Mouse (Mus musculus) thymus, postnatal 25 days (tissue): Measurements from ENCODE around the gene 9330182L06Rik.

ENCODE experiments used
- DNase-seq: peaks from one replicate; pipeline ENCODE4 v3.0.0; 2022

The 9330182L06Rik gene

DNA sequence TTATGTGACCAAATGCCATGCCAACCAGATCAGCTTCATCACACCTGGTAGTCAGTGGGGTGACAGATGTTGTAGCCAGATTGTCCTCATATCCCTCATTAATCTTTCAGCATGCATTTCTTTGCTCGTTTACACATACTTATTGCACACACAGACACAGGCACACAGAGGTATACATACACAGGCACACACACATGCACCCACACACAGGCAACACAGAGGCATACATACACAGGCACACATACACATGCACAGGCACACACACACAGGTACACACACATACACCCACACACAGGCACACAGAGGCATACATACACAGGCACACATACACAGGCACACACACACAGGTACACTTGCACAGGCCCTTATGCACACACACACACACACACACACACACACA, 99.0 kb downstream of the 9330182L06Rik start:
- no peak for DNase-seq

DNA sequence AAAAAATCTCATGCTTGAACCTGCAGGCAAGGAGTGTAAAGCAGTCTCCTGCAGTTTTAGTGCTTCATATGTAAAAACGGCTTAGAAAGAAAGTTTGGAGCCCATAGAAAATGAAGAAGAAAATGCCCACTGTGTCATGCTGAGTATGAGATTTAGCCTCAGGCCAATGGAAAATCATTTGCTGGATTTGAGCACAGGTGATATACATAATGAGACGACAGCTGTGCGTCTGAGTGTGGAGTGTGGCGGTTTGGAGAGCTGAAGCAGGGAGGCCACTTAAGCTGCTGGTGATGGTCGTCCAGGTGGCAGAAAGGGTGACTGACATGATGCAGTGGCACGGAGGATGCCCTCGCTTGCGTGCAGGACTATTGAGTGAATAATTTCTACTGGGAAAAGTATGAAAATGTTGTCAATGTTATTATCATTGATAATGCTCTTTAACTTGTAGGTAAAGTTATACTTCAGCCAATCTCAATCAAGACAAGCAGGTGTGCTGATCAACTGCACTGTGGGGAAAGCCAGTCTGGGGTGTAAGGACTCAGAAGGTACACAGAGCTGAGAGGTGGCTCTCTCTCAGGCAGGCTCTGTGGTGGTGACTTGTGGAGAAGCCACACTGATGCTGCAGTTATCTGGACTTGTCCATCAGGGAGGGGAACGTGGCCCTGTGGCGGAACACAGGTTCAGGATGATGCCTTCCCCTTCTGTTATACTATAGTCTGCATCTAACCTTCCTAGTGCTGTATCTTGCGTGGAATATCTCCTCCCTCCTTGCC, 102.2 kb downstream of the 9330182L06Rik start:
- no peak for DNase-seq

DNA sequence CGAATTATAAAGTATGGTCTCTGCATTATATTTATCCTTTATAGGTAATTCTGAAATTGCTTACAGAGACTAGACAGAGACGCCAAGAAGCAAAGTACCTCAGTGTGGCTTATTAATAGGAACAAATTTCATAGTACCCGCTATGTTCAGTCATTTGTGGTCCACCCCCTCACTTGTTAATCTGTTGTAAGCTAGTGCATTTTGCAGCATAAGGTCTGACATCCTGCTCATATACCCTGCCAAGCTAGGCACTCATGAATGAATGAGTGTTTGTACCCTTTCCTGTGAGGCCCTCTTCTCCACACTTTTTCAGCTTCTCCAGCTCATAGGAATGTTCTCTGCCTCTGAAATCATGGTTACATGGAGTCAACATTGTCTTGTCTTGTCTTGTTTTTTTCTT, 105.2 kb downstream of the 9330182L06Rik start:
- DNase-seq: no peak

DNA sequence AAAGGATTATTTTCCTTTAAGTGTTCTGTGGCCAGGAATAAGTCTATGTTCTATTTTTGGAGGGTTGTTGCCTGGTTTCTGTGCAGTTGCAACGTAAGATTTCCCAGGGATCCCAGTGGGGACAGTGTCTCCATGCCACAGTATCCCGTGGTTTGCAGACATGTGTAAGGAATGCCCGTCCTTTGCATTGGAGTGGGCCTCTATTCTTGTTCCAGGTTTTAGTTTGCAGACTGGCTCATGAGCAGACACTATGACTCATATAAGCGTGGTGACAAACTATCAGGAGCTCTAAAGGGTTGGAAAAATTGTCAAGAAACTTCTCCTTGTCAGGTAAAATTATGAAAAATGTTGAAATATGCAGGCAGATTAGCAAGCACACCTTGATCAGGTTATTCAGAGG, 107.4 kb downstream of the 9330182L06Rik start:
- DNase-seq: no peak

DNA sequence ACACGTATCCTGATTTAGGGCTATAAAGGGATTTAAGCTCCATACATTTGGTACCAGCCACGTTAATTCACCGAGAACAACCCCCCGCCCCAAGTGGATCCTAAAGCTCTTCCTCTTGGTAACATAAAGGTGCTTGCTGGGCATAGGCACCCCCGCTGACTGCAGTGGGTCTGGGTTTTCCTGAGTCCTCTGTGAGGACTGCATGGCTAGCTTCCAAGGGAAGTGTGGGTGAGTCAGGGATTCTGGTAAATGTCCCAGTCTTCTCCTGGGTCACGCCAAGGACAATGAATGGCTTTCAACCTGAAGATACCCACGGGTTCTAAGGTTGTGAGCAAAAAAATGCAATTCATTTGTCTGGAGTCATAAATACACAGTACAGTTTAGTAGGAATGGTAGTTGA, 124.0 kb downstream of the 9330182L06Rik start:
- no peak for DNase-seq

DNA sequence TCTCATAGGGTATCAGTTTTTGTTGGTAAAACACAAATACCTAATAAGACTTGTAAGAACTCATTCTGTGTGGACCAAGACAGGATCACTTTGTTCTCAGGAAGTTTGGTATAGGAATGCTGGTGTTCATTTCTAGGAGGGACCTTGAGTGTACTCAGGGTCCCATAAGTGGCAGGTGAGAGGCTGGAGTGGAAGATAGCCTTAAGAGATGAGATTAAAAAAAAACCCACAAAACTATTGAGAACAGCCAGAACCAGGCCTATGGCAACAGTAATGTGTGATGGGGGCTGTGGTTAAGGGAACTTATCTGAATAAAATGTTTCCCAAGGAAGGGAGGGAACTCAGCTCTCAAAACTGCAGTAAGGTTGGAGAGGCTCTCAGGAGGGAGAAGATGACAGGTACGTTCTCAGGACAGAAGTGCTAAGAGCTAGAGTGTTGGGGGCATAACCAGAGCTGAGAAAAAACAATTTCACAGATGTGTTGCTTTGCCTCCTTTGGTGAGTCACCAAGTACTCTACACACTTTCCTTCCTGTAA, 126.0 kb downstream of the 9330182L06Rik start:
- DNase-seq: no peak

DNA sequence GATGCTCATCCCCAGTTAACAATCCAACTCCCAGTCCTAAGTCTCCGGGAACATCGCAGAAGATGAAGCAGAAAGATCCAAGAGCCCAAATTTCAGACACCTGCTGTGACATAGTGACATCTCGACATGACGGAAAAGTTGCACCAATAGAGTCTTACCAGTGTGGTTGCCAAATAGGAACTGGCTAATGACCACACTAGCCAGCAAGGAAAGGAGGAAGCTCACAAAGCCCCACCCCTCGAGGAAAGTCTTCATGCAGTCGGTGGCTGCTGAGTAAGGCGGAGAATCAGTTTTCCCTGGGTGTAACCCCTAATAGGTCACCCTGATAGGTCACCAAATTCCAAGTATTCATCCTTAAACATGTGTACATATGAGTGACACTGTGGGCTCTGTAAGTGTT, 151.2 kb downstream of the 9330182L06Rik start:
- DNase-seq: no peak

DNA sequence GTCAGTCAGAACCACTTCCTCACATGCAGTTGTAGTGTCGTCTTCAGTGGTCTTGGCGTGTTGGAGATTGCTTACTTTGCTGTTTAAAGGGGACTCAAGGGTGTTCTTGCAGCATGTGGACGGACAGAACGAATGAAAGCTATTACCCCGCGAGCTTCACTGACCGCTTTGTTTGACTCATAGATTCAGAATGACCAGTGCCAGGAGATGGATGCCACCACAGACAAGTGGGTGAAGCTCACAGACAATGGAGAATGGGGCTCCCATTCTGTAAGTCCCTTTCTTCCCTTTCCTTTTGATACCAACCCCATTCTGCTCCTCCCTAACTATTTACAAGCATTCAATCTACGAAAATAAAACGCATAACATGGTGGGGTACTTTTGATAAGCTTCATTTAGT, 151.9 kb downstream of the 9330182L06Rik start:
- DNase-seq: no peak

DNA sequence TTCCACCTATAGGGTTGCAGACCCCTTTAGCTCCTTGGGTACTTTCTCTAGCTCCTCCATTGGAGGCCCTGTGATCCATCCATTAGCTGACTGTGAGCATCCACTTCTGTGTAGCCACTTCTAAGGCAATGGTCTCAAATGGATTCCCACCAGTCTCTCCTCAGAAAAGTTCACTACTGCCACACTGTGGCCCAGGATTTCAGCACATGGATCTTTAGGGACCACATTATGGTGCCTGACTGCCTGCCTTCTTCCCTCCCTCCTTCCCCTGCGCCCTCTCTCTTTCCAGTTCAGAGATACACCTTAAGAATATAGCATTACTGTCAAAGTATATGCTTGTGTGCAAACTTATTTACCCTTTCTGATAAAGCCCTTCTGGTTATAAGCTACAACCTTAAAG, 154.0 kb downstream of the 9330182L06Rik start:
- DNase-seq: no peak

DNA sequence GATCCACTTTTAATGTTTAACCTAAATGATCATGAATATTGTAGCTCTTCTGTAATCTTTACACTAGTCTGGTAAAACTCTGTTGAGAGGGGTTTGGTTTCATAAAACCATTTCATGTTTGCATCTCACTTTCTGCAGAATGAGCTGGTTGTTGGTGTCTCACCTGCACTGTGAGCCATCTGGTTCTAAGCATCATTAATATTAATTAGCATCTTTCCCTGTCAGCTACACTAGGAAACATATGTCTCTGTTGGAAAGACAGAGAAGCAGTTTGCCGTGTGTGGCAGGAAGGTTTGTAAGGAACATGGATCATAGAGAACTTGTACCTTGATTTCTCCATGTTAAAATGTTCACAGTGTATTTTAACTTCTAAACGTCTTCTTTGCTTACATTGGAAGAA, 158.5 kb downstream of the 9330182L06Rik start:
- DNase-seq: no peak

DNA sequence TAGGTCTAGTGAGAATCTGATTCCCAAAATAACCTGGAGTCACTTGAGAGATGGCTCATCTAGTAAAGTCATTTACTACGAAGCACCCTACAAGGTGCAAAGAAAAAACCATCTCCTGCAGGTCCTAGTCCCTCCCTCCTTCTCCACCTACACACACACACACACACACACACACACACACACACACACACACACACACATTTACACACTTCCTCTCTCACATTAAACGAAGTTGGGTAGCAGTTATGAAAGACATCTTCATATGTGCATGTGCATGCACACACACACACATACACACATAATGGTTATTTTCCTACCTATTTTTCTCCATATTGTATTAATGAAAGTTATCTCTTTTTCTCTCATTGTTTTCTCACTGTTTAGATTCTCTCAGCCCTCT, 161.2 kb downstream of the 9330182L06Rik start:
- no peak for DNase-seq

DNA sequence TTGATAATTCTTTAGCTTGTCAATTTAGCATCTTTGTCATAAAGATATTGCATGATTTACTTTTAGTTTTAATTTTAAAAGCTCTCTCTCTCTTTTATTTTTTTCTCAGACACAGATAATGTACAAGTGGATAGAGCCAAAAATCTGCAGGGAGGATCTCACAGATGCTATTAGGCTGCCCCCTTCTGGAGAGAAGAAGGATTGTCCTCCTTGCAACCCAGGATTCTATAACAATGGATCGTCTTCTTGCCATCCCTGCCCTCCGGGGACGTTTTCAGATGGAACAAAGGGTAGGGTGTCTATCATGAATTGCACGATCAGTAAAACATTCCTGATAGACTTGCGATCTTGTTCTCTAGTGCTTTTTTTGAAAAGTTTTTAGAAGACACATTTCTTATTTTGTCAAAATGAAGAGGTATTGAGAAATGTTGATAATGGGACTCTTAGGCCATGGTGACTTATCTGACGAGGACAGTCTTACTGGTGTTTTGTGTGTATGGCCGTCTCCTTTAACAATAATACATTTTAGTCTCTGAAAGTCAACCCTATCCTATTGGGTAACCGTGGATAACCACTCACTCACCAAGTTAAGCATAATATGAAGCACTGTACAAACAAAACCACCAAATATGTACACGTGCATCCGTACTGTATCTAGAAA, 161.8 kb downstream of the 9330182L06Rik start:
- DNase-seq: no peak

DNA sequence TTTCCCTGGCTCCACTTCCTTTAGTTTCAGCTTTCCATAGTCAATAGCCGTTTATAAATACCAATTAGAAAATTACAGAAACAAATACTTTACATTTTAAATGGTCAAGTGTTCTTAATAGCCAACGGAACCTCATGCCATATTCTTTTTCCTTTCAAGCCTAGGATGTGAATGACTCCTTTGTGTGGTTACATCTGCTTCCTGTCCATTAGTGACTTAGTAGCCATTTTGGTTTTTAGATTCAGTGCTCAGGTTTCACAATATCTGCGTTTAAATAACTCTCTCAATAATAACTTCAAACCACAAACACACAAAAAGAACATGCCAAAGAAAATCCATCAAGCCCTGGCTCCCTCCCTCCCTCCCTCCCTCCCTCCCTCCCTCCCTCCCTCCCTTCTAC, 162.8 kb downstream of the 9330182L06Rik start:
- no peak for DNase-seq

DNA sequence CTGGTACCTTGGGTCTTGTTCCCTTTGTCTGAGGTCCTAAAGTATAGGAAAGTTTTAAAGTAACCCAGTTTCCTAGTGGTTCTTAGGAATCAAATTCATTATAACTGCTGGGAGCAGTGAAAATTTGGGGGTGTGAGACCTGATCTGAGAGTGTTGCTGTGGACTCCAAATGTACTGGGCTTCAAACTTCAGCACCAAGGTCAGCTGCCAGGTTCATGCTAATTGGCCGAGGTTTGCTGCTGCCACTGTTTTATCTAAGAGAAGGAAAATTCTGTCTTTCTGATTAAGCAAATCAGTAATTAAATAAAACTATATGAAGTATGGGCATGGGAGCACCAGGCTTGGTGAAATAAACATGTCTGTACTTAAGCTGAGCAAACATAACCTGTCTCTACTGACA, 180.2 kb downstream of the 9330182L06Rik start:
- no peak for DNase-seq

DNA sequence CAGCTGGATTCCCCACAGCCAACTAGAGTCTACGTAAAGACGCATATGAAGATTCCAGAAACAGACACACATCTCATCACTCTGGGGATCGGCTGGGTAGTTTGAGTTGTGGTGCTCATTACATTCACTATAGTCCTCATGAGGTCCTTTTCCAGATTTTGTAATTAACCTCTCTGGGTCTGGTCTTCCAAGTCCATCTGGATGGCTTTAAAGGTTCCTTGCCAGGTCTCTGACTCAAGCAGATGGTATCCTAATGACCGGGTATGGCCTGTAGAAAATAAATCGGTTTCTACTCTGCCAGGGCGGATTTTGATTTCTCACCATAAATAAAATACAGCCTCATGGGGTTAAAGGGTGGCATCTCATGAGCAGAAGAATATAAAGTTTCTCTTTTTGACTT, 183.0 kb downstream of the 9330182L06Rik start:
- no peak for DNase-seq

DNA sequence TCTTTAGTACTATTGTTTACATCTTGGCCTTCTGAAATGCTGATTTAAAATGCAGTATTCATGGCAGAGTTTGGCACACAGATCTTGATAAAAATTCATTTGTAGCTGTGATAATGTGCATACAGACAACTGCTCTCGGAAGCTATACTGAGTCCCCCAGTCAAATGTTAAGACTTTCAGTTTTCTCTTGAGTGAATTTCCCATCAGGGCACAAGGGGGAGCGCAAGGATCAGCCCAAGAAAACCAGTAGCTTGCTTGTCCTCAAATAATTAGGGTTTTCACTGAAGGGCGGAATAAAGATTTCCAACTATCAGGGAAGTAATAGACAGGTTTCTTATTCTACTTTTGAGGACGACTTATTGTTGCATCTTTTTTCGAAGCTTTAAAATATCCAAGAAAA, 183.7 kb downstream of the 9330182L06Rik start:
- DNase-seq: no peak

DNA sequence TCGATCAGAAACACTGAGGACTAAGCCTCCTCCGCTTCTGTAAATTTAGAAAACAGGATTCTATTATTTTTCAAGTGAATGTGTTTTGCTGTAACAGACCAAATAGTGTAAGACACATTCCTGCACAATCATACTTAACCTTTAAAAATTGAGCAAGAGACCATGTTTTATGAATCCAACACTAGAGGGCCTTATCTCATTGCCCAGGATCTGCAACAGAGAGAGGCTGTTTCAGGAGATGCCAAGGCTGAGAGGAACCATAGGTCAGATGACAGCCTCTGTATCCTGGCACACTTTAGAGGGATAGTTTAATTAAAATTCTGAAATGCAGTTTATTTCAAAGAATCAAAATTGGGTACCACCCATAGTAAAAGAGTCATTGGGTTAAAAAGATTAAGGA, 187.4 kb downstream of the 9330182L06Rik start:
- no peak for DNase-seq

DNA sequence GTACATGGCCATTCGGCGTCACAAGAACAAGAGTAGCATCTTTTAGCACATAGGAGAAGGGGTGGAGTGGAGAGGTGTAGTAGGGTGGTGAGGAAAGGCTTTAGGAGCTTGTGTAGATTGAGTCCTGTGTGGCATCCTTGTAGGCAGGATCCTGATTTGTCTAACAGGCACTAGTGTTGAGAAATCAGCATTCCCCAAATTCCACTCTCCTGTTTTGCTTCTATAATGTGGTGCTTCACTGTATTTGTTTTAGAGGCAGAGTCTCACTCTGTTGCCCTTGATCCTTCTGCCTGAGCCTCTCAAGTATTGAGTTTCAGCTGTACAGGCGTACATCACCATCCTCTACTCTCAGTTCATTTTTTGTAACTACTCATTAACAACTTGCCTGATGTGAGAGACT, 211.7 kb downstream of the 9330182L06Rik start:
- no peak for DNase-seq

DNA sequence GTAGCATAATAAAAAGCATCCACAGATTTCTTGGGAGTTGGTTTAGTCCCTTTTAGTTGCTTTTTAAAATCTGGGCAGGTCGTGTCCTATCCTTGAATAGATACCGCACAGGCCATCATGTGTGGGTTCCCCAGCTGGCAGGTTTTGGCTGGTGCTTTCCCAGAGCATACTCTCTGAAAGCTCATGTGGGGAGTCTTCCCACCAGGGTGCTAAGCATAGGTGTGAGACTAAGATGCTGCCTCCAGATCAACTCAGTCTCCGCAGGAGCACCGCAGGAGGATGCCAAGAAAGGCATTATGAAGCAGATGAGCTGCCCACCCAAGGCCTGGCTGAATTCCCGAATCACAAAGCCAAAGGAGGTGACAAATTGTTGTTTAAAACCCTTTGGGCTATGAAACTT, 229.5 kb downstream of the 9330182L06Rik start:
- no peak for DNase-seq

DNA sequence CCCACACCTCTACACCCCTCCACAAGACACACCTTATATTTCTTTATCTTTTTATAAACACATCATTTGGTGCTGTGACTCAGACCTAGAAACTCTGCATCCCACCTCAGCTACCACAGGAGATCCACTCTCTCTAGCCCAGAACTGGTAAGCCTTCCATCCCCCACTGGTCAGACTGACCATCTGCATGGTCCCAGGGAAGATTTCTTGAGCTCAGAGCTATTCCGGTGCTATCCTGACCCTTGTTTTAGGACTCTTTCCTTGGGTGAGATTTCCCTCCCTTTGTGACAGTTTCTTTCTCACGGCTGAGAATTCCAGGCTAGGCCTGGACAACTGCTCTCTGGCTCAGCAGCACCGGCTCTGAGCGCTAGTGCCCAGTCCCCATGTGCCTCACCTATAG, 231.3 kb downstream of the 9330182L06Rik start:
- no peak for DNase-seq

DNA sequence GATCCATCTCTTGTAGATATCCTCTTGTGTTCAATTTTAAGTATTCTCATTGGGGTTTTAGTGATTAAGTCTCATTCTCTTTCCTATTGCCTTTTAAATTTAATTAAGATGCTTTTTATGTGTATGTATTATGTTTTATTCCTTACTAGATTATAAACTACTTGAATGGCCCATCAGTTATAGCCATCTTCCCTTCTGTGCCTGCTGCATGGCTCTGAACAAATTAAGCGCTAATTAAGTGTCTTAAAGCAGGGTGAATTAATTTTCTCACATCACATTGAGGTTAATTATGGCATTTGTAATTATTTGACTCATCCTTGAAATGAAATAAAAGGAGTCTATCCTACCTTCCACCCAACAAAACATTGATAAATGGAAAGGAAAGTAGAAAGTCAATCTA, 245.1 kb downstream of the 9330182L06Rik start:
- no peak for DNase-seq

DNA sequence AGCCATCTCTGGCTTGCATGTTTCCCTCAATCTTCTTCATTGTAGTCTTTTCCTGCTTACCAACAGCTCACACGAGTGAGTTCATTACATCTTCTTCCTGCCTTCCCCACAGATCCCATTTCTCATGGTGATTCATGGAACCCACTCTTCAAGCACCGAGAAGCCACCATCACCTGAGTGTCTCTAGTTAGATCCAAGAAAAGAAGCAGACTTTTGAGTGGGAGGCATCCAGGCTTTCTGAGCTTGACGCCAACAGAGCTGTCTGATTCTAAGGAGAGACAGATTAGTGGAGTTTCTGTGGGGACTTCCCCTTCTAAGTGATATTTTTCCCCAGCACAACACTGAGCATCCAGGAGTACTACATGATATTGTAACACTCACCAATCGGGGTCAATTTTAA, 259.6 kb downstream of the 9330182L06Rik start:
- no peak for DNase-seq
